Mouse (Mus musculus) ovary, postnatal 36 days (tissue): ENCODE measurements around the gene Zdhhc14.

Experiments
- DNase-seq: peaks from one replicate; pipeline ENCODE4 v3.0.0; 2022; ENCODE audit warnings: low spot score, mixed read lengths

Zdhhc14 gene

DNA sequence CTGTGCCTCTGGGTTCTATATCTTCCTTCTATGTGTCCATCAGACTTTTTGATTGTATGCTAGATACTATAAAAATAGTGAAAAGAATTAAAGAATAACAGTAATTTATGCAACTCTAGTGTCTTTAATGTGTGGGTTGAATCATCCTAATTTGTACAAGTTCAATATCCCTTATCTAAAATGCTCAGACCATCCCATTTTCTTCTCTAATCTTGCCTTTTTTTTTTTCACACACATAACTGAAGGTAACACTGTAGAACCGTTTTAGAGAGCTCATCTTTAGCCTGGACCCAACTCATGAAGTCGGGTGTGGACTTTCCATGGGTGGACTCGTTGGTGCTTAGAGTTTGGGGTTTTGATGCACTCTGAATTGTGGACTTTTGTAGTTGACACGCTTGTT is 12.6 kb downstream of the Zdhhc14 start:
- DNase-seq, result no peak

DNA sequence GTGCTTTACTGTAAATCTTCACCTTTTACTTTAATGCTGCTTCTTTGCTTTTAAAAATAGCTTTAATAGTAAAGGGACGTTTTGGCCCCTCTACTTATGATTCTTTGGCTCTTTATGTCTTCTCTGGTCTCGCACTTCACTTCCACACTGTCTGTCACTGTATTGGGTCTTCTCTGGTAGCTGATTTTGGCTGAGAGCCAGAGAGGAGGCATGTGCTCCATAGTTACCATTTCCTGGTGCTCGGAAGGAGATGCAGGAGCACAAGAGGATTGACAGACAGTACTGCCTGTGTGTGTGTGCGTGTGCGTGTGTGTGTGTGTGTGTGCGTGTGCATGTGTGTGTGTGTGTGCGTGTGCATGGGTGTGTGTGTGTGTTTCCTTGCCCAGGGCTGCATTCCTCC is 14.2 kb downstream of the Zdhhc14 start:
- no peak for DNase-seq

- no peak for DNase-seq
Measured at GRCm38 (mm10) chr17:5506988-5507387, 14.6 kb downstream of the Zdhhc14 start.

DNA sequence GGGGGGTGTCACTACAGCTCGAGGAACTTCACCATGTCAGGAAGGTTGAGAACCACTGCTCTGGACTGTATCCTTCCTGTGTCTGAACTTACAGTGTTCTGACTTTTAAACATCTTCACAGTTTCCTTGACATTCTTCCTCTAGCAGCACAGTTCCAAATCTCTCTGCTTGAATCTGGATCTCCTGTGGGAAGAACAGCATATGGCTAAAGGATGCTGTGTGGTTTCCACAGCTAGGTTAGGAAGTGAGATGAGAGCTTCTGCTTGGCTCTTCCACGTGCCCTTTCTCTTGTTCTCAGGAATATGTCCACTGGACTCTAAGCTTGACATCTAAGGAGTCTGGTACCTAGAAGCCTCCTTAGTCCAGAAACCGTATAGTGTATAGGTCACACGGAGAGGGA is 15.7 kb downstream of the Zdhhc14 start:
- no peak for DNase-seq

- DNase-seq, result no peak
Measured at GRCm38 (mm10) chr17:5510564-5510963, 18.2 kb downstream of the Zdhhc14 start.

GRCm38 (mm10) chr17:5511724-5512123 is 19.4 kb downstream of the Zdhhc14 start:
- DNase-seq, result no peak

- DNase-seq, result no peak
Measured at GRCm38 (mm10) chr17:5519466-5519865, 27.1 kb downstream of the Zdhhc14 start.

GRCm38 (mm10) chr17:5519910-5520592 is 27.7 kb downstream of the Zdhhc14 start:
- no peak for DNase-seq

DNA sequence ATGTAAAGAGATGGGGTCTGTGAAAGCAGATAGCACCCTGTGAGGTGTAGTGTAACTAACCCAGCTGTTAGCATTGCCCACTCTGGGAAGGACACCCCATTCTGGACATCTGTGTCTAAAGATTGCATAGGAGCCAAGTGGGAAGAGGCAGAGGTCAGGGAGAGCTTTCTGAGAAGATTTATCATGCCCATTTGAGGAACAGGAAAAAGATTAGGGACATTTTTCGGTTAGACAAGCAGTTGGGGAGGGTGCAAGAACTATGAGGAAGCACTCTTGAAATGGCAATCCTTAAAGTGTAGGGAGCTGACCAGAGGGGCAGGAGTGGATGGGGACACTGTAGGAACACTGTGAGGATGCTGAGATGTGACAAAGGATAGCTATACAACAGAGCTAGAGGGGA is 29.2 kb downstream of the Zdhhc14 start:
- DNase-seq, result no peak

DNA sequence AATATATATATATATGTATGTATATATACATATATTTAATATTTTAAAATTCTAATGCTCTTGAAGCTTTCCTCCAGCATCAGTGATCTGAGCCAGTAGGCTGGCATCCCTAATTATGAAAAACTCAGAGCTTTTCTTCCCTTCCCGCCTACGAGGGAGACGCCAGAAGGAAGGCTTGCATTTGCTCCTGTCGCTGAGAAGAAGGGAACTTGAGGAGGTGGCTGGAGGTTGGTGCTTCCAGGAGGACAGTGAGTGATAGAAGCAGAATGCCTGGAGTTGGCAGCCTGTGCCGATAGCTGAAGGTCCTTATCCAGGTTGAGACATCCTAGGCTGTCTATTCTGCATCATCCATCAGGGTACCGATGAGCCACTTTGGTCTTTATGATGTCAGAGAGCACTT is 37.2 kb downstream of the Zdhhc14 start:
- no peak for DNase-seq

GRCm38 (mm10) chr17:5532816-5533215 is 40.5 kb downstream of the Zdhhc14 start:
- no peak for DNase-seq

- no peak for DNase-seq
Measured at GRCm38 (mm10) chr17:5535357-5535756, 43.0 kb downstream of the Zdhhc14 start.

DNA sequence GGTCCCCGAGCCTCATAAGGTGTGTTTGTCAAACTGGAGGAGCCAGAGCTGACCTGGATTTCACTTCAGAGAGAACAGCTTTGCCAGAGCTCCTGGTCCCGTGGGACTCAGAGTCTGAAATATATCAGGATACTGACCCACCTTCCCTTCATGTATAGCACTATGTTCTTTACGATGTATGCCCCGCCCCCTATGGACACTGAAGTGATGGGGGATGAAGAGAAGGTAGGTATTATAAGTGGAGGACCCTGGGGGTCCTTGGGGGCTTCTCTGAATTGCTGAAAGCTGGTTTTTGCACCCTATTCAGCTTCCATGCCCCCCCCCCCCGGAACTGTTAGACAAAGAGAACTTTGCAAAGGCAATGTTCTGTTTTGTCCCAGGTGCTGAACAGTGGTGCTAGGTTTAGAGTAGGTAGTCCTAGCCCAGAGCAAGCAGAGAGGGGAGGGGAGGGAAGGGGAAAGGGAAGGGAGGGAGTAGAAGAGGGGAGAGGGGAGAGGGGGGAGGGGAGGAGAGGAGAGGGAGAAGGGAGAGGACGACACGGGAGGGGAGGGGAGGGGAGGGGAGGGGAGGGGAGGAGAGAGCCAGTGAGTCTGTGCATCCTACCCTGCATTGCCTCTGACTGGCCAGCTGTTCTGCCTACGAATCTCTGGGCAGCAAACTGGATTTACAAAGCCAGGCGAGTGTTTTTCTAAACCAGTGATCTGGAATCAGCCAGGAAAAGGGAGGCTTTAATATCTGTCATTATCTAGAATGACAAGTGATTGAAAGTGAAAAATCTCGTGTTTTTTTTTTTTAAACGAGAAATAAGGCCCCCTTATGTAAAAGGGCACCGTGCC is 44.1 kb downstream of the Zdhhc14 start:
- no peak for DNase-seq

GRCm38 (mm10) chr17:5537095-5537575 is 44.8 kb downstream of the Zdhhc14 start:
- DNase-seq, result no peak

GRCm38 (mm10) chr17:5542177-5542576 is 49.8 kb downstream of the Zdhhc14 start:
- no peak for DNase-seq

GRCm38 (mm10) chr17:5544065-5544464 is 51.7 kb downstream of the Zdhhc14 start:
- DNase-seq, result no peak

- DNase-seq, result no peak
Measured at GRCm38 (mm10) chr17:5545065-5545464, 52.7 kb downstream of the Zdhhc14 start.

DNA sequence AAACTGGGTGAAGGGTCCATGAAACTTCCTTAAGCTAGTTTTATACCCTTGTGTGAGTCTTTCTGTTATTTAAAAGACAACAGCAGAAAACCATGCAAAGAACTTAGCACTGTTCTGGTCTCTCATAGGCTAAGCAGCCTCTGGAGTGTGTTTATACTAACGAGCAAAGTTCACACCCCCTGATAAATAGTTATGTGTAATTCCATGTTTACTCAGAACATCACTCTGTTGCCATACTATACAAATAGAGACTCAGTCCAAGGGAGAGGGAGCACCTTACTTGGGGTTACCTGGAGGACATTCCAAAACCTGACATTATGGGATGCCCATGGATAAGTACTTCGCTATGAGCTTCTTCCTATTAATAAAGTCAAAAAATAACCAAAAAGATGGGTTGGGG is 56.2 kb downstream of the Zdhhc14 start:
- DNase-seq, result no peak

DNA sequence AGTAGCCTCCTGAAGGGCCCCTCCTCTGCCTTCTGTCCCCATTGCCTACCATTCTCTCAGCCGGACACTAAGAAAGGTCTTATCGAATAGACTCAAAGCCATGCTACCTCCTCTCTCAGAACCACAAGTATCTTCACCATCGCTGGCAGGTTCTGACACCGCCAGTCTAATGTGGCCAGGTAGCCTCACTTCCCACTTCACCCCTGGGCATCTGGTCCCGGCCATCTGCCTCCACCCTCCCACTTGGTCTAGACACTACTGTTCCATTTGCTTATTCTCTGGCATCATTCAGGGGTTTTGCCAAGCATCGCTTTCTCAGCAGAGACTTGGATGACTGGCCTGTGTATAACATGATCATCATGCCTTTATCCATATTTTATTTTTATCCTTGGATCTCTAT is 57.1 kb downstream of the Zdhhc14 start:
- no peak for DNase-seq

GRCm38 (mm10) chr17:5550444-5550843 is 58.1 kb downstream of the Zdhhc14 start:
- no peak for DNase-seq

- DNase-seq, result no peak
Measured at GRCm38 (mm10) chr17:5551136-5551535, 58.8 kb downstream of the Zdhhc14 start.

DNA sequence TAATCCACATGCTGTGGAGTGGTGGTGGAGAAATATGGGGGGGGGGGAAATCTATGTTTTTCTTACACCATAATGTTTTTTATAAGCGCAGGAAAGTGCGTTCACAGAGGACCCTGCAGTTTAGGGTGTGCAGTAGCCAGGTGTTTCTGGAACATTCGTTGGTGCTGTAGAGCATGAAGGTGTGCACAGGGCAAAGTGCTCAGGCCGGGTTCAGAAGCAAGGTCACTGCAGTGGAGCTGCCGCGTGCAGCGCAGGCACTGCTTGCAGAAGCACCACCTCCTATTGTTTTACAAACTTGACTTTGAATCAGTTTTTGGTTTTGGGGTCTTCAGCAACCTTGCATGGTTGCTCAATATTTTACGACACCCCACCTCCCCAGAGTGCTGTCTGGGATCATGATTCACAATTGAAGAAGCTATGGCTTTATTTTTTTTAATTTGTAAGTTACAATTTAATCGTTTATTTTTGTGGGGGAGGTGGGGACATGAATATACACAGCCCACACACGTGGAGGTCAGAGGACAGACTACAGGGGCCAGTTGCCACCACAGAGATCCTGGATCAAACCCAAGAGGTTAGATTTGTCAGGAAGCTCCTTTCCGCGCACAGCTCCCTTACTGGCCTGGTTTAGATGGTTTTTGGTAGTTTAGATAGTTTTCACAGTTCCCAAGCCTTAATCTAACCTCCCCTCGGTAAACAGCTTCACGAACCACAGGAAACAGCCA is 59.8 kb downstream of the Zdhhc14 start:
- no peak for DNase-seq

GRCm38 (mm10) chr17:5553556-5553955 is 61.2 kb downstream of the Zdhhc14 start:
- no peak for DNase-seq
